Mouse (Mus musculus) B cell, adult 67 days (primary cell): ENCODE data around the gene Dcp1a. TPM values are rescaled to one million over a fixed set of nuclear protein-coding genes. Genes with fewer than 3 reads are reported as not detected.

Source experiments
- total RNA-seq, 2 experiments: library from RNA; stranded (reverse); gene quantifications; 4 replicates each; pipeline ENCODE4 v1.2.4; 2023

Dcp1a gene
- total RNA-seq = 10 to 100 TPM; 65.9 to 69.9 TPM

DNA sequence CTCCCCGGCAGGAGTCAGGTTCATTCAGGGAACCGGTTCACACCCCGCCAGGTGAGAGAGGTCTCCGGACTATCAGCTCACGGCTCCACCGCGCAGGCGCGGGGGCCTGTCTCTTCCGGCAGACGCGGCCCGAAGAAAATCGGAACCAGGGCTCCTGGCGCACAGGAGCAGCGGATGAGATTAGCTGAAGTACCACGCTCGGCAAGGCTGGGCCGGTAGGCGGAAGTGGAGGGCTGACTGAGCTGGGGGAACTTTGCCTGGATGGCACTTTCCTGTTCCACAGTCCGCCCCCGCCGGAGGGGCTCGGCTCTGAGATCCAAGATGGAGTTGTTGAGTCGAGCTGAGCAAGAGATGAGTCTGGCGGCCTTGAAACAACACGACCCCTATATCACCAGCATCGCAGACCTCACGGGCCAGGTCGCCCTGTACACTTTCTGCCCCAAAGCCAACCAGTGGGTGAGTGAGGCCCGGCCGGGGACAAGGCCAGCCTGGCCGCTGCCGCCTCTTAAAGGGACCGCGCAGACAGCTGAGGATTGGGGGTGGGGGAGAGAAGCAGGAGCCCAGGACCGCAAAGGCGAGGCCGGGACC lies at the start of gene Dcp1a:
Gene Dcp1a (plus strand): TSS at position 175 of the 588 bp plus-strand sequence.

DNA sequence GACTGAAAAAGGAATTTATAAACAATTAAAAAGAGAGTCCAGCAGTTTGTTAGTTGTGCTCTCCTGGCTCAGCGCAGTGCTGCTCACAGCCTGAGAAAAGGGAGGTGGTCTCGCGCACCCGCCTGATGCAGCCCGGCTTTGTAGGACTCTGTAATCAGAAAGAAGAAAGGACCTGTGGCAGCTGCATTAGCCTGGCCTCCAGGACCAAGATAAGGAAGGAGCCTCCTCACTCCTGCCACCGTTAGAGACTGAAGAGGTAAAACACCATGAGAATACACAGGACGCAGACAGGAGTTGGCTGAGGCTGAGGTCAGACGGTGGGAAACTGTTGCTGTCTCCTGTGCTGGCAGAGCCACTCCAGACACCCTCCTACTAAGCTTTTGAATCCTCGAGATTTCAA lies 12.0 kb downstream of the Dcp1a start, which contains the start of gene Cacna1d:
Gene Cacna1d (minus strand): TSS at position 114 of the 400 bp plus-strand sequence.

DNA sequence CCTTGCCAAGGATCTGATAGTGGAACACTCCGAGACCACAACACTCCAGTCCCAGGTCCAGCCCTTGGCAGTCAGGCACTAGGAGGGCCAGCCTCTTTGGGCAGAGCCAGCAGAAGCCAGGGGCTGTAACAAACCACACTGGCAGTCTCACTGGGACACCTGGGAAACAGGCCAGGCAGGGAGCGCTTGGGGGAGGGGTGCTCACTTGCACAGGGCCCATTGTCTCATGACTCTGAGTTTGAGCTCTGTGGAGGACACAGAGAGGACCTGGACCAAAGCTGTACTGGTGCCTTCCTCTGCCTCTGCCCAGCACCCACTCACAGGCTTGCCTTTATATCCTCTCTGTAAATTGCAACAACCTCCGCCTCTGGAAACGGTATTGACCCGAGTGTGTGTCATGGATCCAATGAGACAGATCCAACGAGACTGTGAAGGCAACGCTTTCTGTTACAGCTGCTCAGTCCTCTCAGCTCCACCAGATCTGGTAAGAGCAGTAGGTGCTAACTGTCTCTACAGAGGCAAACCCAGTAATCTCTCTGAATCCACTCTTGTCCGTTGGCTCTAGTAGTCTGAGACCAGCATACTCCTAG lies 68.9 kb downstream of the Dcp1a start, which contains the start of gene Tkt:
Gene Tkt (plus strand): TSS at position 229 of the 590 bp plus-strand sequence.

Other genes with a start within 250 kb of the Dcp1a start
- 1 to 10 TPM; 7.5 to 7.7 TPM for gene Cacna1d, start 11.9 kb downstream of the Dcp1a start, total RNA-seq
- gene Tkt, start 68.8 kb downstream of the Dcp1a start, total RNA-seq = 100 to 1,000 TPM; 154 to 156 TPM
- gene Prkcd, start 146.7 kb downstream of the Dcp1a start, total RNA-seq = 100 to 1,000 TPM; 454 to 541 TPM
- gene Rft1, start 174.8 kb downstream of the Dcp1a start, total RNA-seq = 10 to 100 TPM; 16.9 to 23.2 TPM
- gene Sfmbt1, start 235.3 kb downstream of the Dcp1a start, total RNA-seq = 10 to 100 TPM; 18.0 to 24.5 TPM